Mouse (Mus musculus) hindbrain, embryonic 15.5 days (tissue): ENCODE measurements around the gene Fads1. TPM values are rescaled to one million over a fixed set of nuclear protein-coding genes. Genes with fewer than 3 reads are reported as not detected.
A peak's percentile ranks its signal among the peaks of the same experiment; 100 is the strongest.
"Not testable (repeated sequence)": the region's sequence is repeated elsewhere in the genome, so short reads cannot be mapped to it uniquely, and the experiment has no call there.

Source experiments
- ATAC-seq: fragments of 200-750 bp; cut with Nextera tagmentation; 2 replicates; pipeline ENCODE4 v1.8.0; 2017; ENCODE audit warnings: low read depth, moderate number of reproducible peaks, moderate TSS enrichment; ENCODE audit not compliant: low FRiP score
- H3K27ac ChIP-seq: fragments of 300-500 bp; sonication (generic); replicated peaks from 2 replicates; pipeline ENCODE4 v1.5.1; 2015; ENCODE audit warnings: mild to moderate bottlenecking, inconsistent platforms
- H3K27me3 ChIP-seq: fragments of 300-500 bp; sonication (generic); 2 replicates; pipeline ENCODE4 v1.6.1; 2015; ENCODE audit warnings: control low read depth, inconsistent platforms
- H3K36me3 ChIP-seq: fragments of 300-500 bp; sonication (generic); 2 replicates; pipeline ENCODE4 v1.6.1; 2015; ENCODE audit warnings: control low read depth, inconsistent platforms
- H3K4me1 ChIP-seq: fragments of 300-500 bp; sonication (generic); replicated peaks from 2 replicates; pipeline ENCODE4 v1.6.1; 2015; ENCODE audit warnings: control low read depth, inconsistent platforms
- H3K4me2 ChIP-seq: fragments of 300-500 bp; sonication (generic); 2 replicates; pipeline ENCODE4 v1.6.1; 2015; ENCODE audit warnings: moderate library complexity, mild to moderate bottlenecking, inconsistent platforms
- H3K4me3 ChIP-seq: fragments of 300-500 bp; sonication (generic); 2 replicates; pipeline ENCODE4 v1.5.1; 2015; ENCODE audit warnings: mild to moderate bottlenecking, inconsistent platforms
- H3K9ac ChIP-seq: fragments of 300-500 bp; sonication (generic); 2 replicates; pipeline ENCODE4 v1.6.1; 2015; ENCODE audit warnings: inconsistent platforms
- H3K9me3 ChIP-seq: fragments of 300-500 bp; sonication (generic); 2 replicates; pipeline ENCODE4 v1.6.1; 2016; ENCODE audit warnings: control low read depth, inconsistent platforms
- WGBS: fragments of 180-500 bp; shearing (Covaris S2); methylation state at CpG from one replicate; pipeline ENCODE4 v1.1.7; 2015; 5-methylcytosine and 5-hydroxymethylcytosine counted together
- polyA plus RNA-seq: library from polyadenylated mRNA; unstranded; fragments of >200 nt; fragmentation: Nextera tagmentation; extraction: Ambion mirVana; gene quantifications from 2 replicates; pipeline ENCODE4 v1.2.1, GENCODE M21; 2015

Gene Fads1
- polyA plus RNA-seq = 155 and 160 TPM in 2 replicates

- Histone ChIP-seq H3K9ac (peak within 1 kb of the TSS; percentile 95), H3K9me3 (no peaks in the 10 kb centered on the region), H3K27me3 (no peaks in the 10 kb centered on the region), H3K4me3 (peak within 1 kb of the TSS; percentile 80), H3K36me3 (peaks cover 24% of the 10 kb centered on the region), H3K4me2 (peak within 1 kb of the TSS; percentile 75), H3K4me1 (peaks cover 48% of the 10 kb centered on the region), H3K27ac (peak within 1 kb of the TSS; percentile 96)
- ATAC-seq = peak; percentile 96
- WGBS = under 1% methylated on average over 66 of the region's 70 CpGs
These were observed at the start of gene Fads1 for GRCm38 (mm10) chr19:10182670-10183298. Gene Fads1 (plus strand): TSS chr19:10182888.

- Histone ChIP-seq H3K9ac (no peak overlapping the region), H3K36me3 (no peaks in the 10 kb centered on the region), H3K4me1 (no peaks in the 10 kb centered on the region), H3K4me3 (no peak overlapping the region), H3K9me3 (no peaks in the 10 kb centered on the region), H3K27me3 (no peaks in the 10 kb centered on the region), H3K27ac (no peak overlapping the region), H3K4me2 (no peak overlapping the region)
- WGBS = 64% methylated on average over 2 of the region's 2 CpGs
- no peak for ATAC-seq
These were observed 48.0 kb upstream of the Fads1 start for GRCm38 (mm10) chr19:10134692-10135091.

GRCm38 (mm10) chr19:10137423-10137822 lies 45.3 kb upstream of the Fads1 start:
- no peak for ATAC-seq
- 84% methylated on average over 5 of the region's 5 CpGs for WGBS
- no peaks in the 10 kb centered on the region for H3K36me3 ChIP-seq
- H3K4me3 ChIP-seq = no peak overlapping the region
- no peak overlapping the region for H3K9ac ChIP-seq
- no peak overlapping the region for H3K27ac ChIP-seq
- no peak overlapping the region for H3K4me2 ChIP-seq
- no peaks in the 10 kb centered on the region for H3K27me3 ChIP-seq
- H3K4me1 ChIP-seq = no peaks in the 10 kb centered on the region
- H3K9me3 ChIP-seq = no peaks in the 10 kb centered on the region

DNA sequence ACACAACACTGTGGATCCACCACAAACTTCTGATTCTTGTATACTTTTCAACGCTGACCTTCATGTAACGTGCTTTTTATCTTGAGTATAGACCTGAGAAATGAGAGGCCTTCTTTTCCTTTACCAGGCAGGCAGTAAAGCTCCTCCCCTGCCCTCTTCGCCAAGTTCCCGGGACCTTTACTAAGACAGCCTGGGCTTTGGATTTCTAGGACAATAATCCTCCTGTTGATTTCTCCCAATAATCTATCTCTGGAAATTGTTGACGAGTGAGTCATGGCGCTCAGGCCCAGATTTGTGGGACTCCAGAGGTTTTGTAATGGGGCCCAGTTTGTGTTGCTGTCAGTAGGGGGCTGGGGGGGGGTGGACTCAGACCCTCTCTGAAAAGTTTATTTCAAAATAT lies 43.0 kb upstream of the Fads1 start:
- Histone ChIP-seq H3K9me3 (no peaks in the 10 kb centered on the region), H3K4me2 (no peak overlapping the region), H3K4me1 (no peaks in the 10 kb centered on the region), H3K9ac (no peak overlapping the region), H3K36me3 (no peaks in the 10 kb centered on the region), H3K4me3 (no peak overlapping the region), H3K27me3 (no peaks in the 10 kb centered on the region), H3K27ac (no peak overlapping the region)
- WGBS = 88% methylated on average over 6 of the region's 6 CpGs
- ATAC-seq = no peak

DNA sequence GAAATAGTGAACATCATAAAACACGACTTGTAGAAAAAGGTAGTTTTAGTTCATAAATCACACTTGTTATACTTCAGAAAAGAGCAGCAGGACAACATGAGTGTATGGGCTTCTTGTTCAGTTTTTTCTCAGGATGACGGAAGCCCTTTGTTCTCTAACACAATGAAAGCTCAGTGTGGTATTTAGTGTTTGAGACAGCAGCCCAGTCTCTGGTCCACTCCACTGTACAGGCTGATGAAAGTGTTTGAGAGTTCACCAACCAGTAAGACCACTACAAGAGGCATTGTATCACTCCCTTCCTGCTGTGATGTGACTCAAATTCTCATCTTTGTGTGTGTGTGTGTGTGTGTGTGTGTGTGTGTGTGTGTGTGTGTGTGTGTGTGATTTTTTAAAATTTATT lies 39.0 kb upstream of the Fads1 start:
- Histone ChIP-seq H3K4me1 (no peaks in the 10 kb centered on the region), H3K27ac (no peak overlapping the region), H3K4me3 (no peak overlapping the region), H3K9me3 (no peaks in the 10 kb centered on the region), H3K36me3 (no peaks in the 10 kb centered on the region), H3K27me3 (no peaks in the 10 kb centered on the region), H3K4me2 (no peak overlapping the region), H3K9ac (no peak overlapping the region)
- 19% methylated on average over 2 of the region's 2 CpGs for WGBS
- no peak for ATAC-seq

GRCm38 (mm10) chr19:10144464-10144863 lies 38.2 kb upstream of the Fads1 start:
- Histone ChIP-seq H3K4me1 (no peaks in the 10 kb centered on the region), H3K4me3 (no peak overlapping the region), H3K36me3 (no peaks in the 10 kb centered on the region), H3K9ac (no peak overlapping the region), H3K27ac (no peak overlapping the region), H3K9me3 (no peaks in the 10 kb centered on the region), H3K27me3 (no peaks in the 10 kb centered on the region), H3K4me2 (no peak overlapping the region)
- WGBS = 71% methylated on average over 4 of the region's 4 CpGs
- ATAC-seq = no peak

DNA sequence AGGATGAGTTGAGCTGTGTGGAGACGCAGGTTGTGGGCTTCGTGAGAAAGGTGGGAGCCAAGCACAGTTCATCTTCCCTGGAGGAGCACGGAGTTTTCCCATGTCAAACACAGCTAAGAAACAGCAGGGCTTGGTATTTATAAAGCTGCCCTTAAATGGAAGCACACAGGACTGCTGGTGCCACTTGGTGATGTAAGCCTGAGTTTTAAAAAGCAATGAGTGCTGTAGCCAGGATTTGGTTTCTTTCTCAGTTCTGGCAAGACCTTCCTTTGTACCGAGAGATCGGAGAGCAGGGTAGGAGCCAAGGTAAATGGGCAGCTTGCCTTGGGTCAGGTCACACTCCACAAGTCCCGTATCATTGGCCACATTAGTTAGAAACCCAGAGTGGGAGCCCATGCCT lies 34.1 kb upstream of the Fads1 start:
- Histone ChIP-seq H3K4me2 (no peak overlapping the region), H3K36me3 (no peaks in the 10 kb centered on the region), H3K9ac (no peak overlapping the region), H3K4me1 (no peaks in the 10 kb centered on the region), H3K4me3 (no peak overlapping the region), H3K27me3 (no peaks in the 10 kb centered on the region), H3K9me3 (no peaks in the 10 kb centered on the region), H3K27ac (no peak overlapping the region)
- WGBS = 82% methylated on average over 6 of the region's 6 CpGs
- no peak for ATAC-seq

- Histone ChIP-seq H3K4me2 (no peak overlapping the region), H3K9ac (no peak overlapping the region), H3K27ac (no peak overlapping the region), H3K36me3 (no peaks in the 10 kb centered on the region), H3K4me1 (no peaks in the 10 kb centered on the region), H3K4me3 (no peak overlapping the region), H3K27me3 (no peaks in the 10 kb centered on the region), H3K9me3 (no peaks in the 10 kb centered on the region)
- no peak for ATAC-seq
- 72% methylated on average over 3 of the region's 3 CpGs for WGBS
These were observed 33.5 kb upstream of the Fads1 start for GRCm38 (mm10) chr19:10149189-10149588.

- H3K4me1 ChIP-seq = no peaks in the 10 kb centered on the region
- no peaks in the 10 kb centered on the region for H3K9me3 ChIP-seq
- H3K4me2 ChIP-seq = no peak overlapping the region
- 75% methylated on average over 2 of the region's 2 CpGs for WGBS
- H3K27me3 ChIP-seq = no peaks in the 10 kb centered on the region
- H3K36me3 ChIP-seq = no peaks in the 10 kb centered on the region
- H3K27ac ChIP-seq = no peak overlapping the region
- H3K4me3 ChIP-seq = no peak overlapping the region
- ATAC-seq = no peak
- no peak overlapping the region for H3K9ac ChIP-seq
These were observed 25.0 kb upstream of the Fads1 start for GRCm38 (mm10) chr19:10157725-10158124.

- Histone ChIP-seq H3K4me1 (no peaks in the 10 kb centered on the region), H3K9me3 (no peaks in the 10 kb centered on the region), H3K27me3 (no peaks in the 10 kb centered on the region), H3K4me3 (no peak overlapping the region), H3K36me3 (no peaks in the 10 kb centered on the region), H3K4me2 (no peak overlapping the region), H3K9ac (no peak overlapping the region), H3K27ac (no peak overlapping the region)
- 82% methylated on average over 3 of the region's 3 CpGs for WGBS
- no peak for ATAC-seq
These were observed 18.8 kb upstream of the Fads1 start for GRCm38 (mm10) chr19:10163896-10164295.

- not testable (repeated sequence) for H3K4me2 ChIP-seq, H3K9ac ChIP-seq, ATAC-seq, H3K27ac ChIP-seq, H3K27me3 ChIP-seq, H3K36me3 ChIP-seq, H3K9me3 ChIP-seq, H3K4me3 ChIP-seq, H3K4me1 ChIP-seq
- WGBS = 90% methylated on average over 4 of the region's 4 CpGs
These were observed 16.8 kb upstream of the Fads1 start for GRCm38 (mm10) chr19:10165928-10166327.

DNA sequence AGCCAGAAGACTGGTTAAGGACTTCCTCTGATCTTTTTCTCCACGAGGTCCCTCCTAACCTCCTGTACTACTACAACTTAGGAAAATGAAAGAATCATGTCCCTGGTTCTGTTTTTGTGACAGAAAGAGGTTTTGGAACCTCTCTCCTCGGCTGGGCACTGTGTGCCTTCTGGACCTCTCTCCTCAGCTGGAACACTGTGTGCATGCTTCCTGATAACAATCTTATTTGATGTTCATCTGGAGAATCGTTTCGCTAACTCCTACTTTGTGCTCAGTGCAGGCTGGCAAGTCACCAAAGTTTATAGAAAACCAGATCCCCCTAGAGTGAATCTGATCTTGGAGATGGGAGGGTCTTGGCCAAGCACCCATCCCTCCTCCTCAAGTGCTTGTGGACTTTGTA lies 15.6 kb upstream of the Fads1 start:
- Histone ChIP-seq H3K9me3 (no peaks in the 10 kb centered on the region), H3K27me3 (no peaks in the 10 kb centered on the region), H3K4me2 (no peak overlapping the region), H3K4me1 (no peaks in the 10 kb centered on the region), H3K9ac (no peak overlapping the region), H3K27ac (no peak overlapping the region), H3K36me3 (no peaks in the 10 kb centered on the region), H3K4me3 (no peak overlapping the region)
- 80% methylated on average over 4 of the region's 4 CpGs for WGBS
- no peak for ATAC-seq

DNA sequence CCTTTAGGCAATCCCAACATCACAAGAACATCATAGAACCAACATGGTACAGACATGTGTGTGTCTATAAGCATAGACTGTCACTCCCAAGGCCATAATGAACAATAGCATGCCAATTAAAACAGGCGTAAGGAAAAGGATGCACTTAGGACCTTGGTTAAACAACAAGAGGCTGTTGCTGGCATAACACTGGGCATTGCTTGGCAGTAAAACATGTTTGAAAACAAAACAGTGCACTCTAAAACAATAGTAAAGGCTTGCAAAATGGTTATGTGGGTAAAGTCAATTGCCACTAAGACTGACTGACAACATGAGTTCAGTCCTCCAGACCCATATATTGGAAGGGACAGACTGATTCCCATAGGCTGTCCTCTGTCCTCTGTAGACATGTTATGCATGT lies 14.7 kb upstream of the Fads1 start:
- H3K9me3 ChIP-seq = no peaks in the 10 kb centered on the region
- WGBS = 90% methylated on average over 1 of the region's 1 CpGs
- H3K4me2 ChIP-seq = no peak overlapping the region
- ATAC-seq = no peak
- H3K4me3 ChIP-seq = no peak overlapping the region
- H3K4me1 ChIP-seq = no peaks in the 10 kb centered on the region
- H3K9ac ChIP-seq = no peak overlapping the region
- no peak overlapping the region for H3K27ac ChIP-seq
- no peaks in the 10 kb centered on the region for H3K27me3 ChIP-seq
- no peaks in the 10 kb centered on the region for H3K36me3 ChIP-seq
